Mouse (Mus musculus) ES-Bruce4 (cell line): ENCODE measurements around the gene Iqcf6. TPM values are rescaled to one million over a fixed set of nuclear protein-coding genes. Genes with fewer than 3 reads are reported as not detected.

ENCODE experiments used
- H3K27ac ChIP-seq: 2 replicates; pipeline ENCODE4 v1.5.1; 2012; ENCODE audit warnings: low read length, inconsistent platforms; ENCODE audit not compliant: insufficient read depth
- H3K27me3 ChIP-seq: 2 replicates; pipeline ENCODE4 v1.6.1; 2012; ENCODE audit warnings: mild to moderate bottlenecking, low read length, inconsistent platforms; ENCODE audit not compliant: control insufficient read depth, poor library complexity, insufficient read depth, severe bottlenecking
- H3K36me3 ChIP-seq: 2 replicates; pipeline ENCODE4 v1.6.1; 2012; ENCODE audit warnings: inconsistent platforms, mild to moderate bottlenecking, low read length, moderate library complexity; ENCODE audit not compliant: control insufficient read depth, poor library complexity, insufficient read depth, severe bottlenecking
- H3K4me1 ChIP-seq: one replicate; pipeline ENCODE4 v1.8.1; 2011; ENCODE audit warnings: low read length; ENCODE audit not compliant: control insufficient read depth, insufficient read depth
- H3K4me3 ChIP-seq: 2 replicates; pipeline ENCODE4 v1.5.1; 2011; ENCODE audit warnings: low read depth, mild to moderate bottlenecking, low read length
- H3K9ac ChIP-seq: 2 replicates; pipeline ENCODE4 v1.6.1; 2012; ENCODE audit warnings: low read depth, mild to moderate bottlenecking, inconsistent platforms; ENCODE audit not compliant: poor library complexity, severe bottlenecking
- H3K9me3 ChIP-seq: replicated peaks from 2 replicates; pipeline ENCODE4 v1.6.1; 2012; ENCODE audit warnings: mild to moderate bottlenecking, low read length, inconsistent platforms; ENCODE audit not compliant: control insufficient read depth, poor library complexity, insufficient read depth, severe bottlenecking
- CTCF ChIP-seq: IDR thresholded peaks from one replicate; pipeline ENCODE4 v1.8.1; 2011; ENCODE audit warnings: low read depth, low read length
- EP300 ChIP-seq: IDR thresholded peaks from 2 replicates; pipeline ENCODE4 v1.6.1; 2011; ENCODE audit warnings: low read depth, low read length; ENCODE audit not compliant: insufficient read depth
- POLR2A ChIP-seq: IDR thresholded peaks from one replicate; pipeline ENCODE4 v1.8.1; 2011; ENCODE audit warnings: low read length; ENCODE audit not compliant: insufficient read depth
- polyA plus RNA-seq: library from polyadenylated mRNA; stranded (reverse); fragments of >200 nt; gene quantifications from 2 replicates; pipeline ENCODE4 v1.2.4, GENCODE M21; 2011; ENCODE audit warnings: low read depth; ENCODE audit not compliant: missing spikeins, insufficient read depth, insufficient read length

Gene Iqcf6
- polyA plus RNA-seq, 1 experiment, result not detected

- H3K4me3 ChIP-seq, result no peak overlapping the region
- H3K36me3 ChIP-seq, result no peaks in the 10 kb centered on the region
- no peak overlapping the region for H3K27ac ChIP-seq
- H3K9me3 ChIP-seq, result no peaks in the 10 kb centered on the region
- no peaks in the 10 kb centered on the region for H3K27me3 ChIP-seq
- H3K4me1 ChIP-seq, result no peaks in the 10 kb centered on the region
- TF ChIP-seq CTCF, result no peak
- TF ChIP-seq EP300, result no peak
- TF ChIP-seq POLR2A, result no peak
- H3K9ac ChIP-seq, result no peak overlapping the region
Measured at GRCm38 (mm10) chr9:106632185-106632584, 5.8 kb downstream of the Iqcf6 start.

DNA sequence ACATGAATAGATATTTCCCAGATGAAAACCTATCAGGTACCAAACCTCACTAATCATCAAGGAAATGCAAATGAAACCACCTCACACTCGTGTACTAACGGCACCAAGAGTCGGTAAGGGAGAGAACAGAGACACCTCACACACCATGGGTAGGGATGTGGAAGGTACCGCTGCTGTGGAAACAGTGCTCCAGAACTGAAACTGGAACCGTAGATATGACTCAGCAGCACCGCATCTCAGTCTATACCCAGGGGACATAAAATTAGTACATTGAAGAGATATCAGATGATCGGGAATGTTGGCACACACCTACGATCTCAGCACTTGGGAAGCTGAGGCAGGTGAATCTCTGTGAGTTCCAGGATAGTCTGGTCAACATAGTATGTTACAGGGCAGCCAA lies 11.8 kb downstream of the Iqcf6 start:
- H3K9me3 ChIP-seq, result no peaks in the 10 kb centered on the region
- no peak overlapping the region for H3K9ac ChIP-seq
- H3K27me3 ChIP-seq, result no peaks in the 10 kb centered on the region
- no peak overlapping the region for H3K27ac ChIP-seq
- H3K36me3 ChIP-seq, result no peaks in the 10 kb centered on the region
- TF ChIP-seq CTCF (no peak), POLR2A (no peak), EP300 (no peak)
- H3K4me1 ChIP-seq, result no peaks in the 10 kb centered on the region
- H3K4me3 ChIP-seq, result no peak overlapping the region

GRCm38 (mm10) chr9:106641346-106641745 lies 15.0 kb downstream of the Iqcf6 start:
- H3K9ac ChIP-seq, result no peak overlapping the region
- H3K36me3 ChIP-seq, result no peaks in the 10 kb centered on the region
- H3K27ac ChIP-seq, result no peak overlapping the region
- H3K4me3 ChIP-seq, result no peak overlapping the region
- H3K4me1 ChIP-seq, result peaks cover 2% of the 10 kb centered on the region
- no peak for TF ChIP-seq CTCF
- no peak for TF ChIP-seq POLR2A
- TF ChIP-seq EP300, result no peak
- no peaks in the 10 kb centered on the region for H3K27me3 ChIP-seq
- H3K9me3 ChIP-seq, result no peaks in the 10 kb centered on the region

DNA sequence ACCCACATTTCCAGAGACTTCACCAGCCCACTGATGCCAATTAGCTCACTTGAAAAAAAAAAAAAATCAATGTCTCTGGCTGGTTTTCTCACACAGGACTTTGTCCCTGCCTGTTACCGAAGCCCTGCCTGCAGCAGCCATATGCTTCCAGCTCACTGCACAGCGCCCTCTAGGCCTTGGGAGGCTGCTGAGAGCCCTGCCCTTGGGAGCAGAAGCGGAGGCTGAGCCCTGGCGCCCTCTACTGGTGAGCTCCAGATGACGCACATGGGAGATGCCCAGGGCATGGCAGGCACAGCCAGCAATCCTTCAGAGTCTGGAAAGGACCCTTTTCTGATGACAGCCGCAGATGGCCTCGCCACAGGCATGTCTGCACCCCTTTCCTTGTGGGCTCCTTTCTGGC lies 16.7 kb downstream of the Iqcf6 start:
- H3K4me1 ChIP-seq, result peaks cover 2% of the 10 kb centered on the region
- H3K9ac ChIP-seq, result no peak overlapping the region
- no peaks in the 10 kb centered on the region for H3K27me3 ChIP-seq
- H3K9me3 ChIP-seq, result no peaks in the 10 kb centered on the region
- TF ChIP-seq CTCF, result peak; percentile 100
- no peak for TF ChIP-seq POLR2A
- peak; percentile 71; the same call in 1 of the 2 replicates for TF ChIP-seq EP300
- H3K36me3 ChIP-seq, result no peaks in the 10 kb centered on the region
- no peak overlapping the region for H3K4me3 ChIP-seq
- no peak overlapping the region for H3K27ac ChIP-seq

GRCm38 (mm10) chr9:106643787-106644186 lies 17.4 kb downstream of the Iqcf6 start:
- Histone ChIP-seq H3K27ac (no peak overlapping the region), H3K36me3 (no peaks in the 10 kb centered on the region), H3K9ac (no peak overlapping the region), H3K4me1 (peaks cover 2% of the 10 kb centered on the region), H3K27me3 (no peaks in the 10 kb centered on the region), H3K9me3 (no peaks in the 10 kb centered on the region), H3K4me3 (no peak overlapping the region)
- TF ChIP-seq EP300 (no peak), CTCF (peak; percentile 67)

GRCm38 (mm10) chr9:106645684-106646271 lies 19.4 kb downstream of the Iqcf6 start:
- H3K9ac ChIP-seq, result no peak overlapping the region
- H3K4me3 ChIP-seq, result no peak overlapping the region
- H3K27ac ChIP-seq, result no peak overlapping the region
- H3K27me3 ChIP-seq, result no peaks in the 10 kb centered on the region
- TF ChIP-seq POLR2A (no peak), EP300 (peak; percentile 74)
- no peaks in the 10 kb centered on the region for H3K9me3 ChIP-seq
- H3K4me1 ChIP-seq, result peaks cover 2% of the 10 kb centered on the region
- no peaks in the 10 kb centered on the region for H3K36me3 ChIP-seq
